Mouse (Mus musculus) neural tube, embryonic 12.5 days (tissue): ENCODE results near the gene Fam117b. TPM values are rescaled to one million over a fixed set of nuclear protein-coding genes. Genes with fewer than 3 reads are reported as not detected.

Experiments used
- ATAC-seq: fragments of 200-750 bp; cut with Nextera tagmentation; 2 replicates; pipeline ENCODE4 v1.8.0; 2017; ENCODE audit warnings: low read depth, mild to moderate bottlenecking, moderate TSS enrichment, moderate library complexity; ENCODE audit not compliant: low FRiP score
- H3K27ac ChIP-seq: fragments of 300-500 bp; sonication (generic); 2 replicates; pipeline ENCODE4 v1.5.1; 2016
- H3K27me3 ChIP-seq: fragments of 300-500 bp; sonication (generic); replicated peaks from 2 replicates; pipeline ENCODE4 v1.6.1; 2016; ENCODE audit warnings: mild to moderate bottlenecking
- H3K36me3 ChIP-seq: fragments of 300-500 bp; sonication (generic); 2 replicates; pipeline ENCODE4 v1.6.1; 2016; ENCODE audit warnings: mild to moderate bottlenecking
- H3K4me1 ChIP-seq: fragments of 300-500 bp; sonication (generic); 2 replicates; pipeline ENCODE4 v1.6.1; 2016
- H3K4me2 ChIP-seq: fragments of 300-500 bp; sonication (generic); replicated peaks from 2 replicates; pipeline ENCODE4 v1.6.1; 2016; ENCODE audit warnings: mild to moderate bottlenecking
- H3K4me3 ChIP-seq: fragments of 300-500 bp; sonication (generic); 2 replicates; pipeline ENCODE4 v1.5.1; 2016
- H3K9ac ChIP-seq: fragments of 300-500 bp; sonication (generic); 2 replicates; pipeline ENCODE4 v1.6.1; 2016; ENCODE audit warnings: mild to moderate bottlenecking
- H3K9me3 ChIP-seq: fragments of 300-500 bp; sonication (generic); 2 replicates; pipeline ENCODE4 v1.6.1; 2016; ENCODE audit warnings: mild to moderate bottlenecking
- WGBS: fragments of 180-500 bp; shearing (Covaris S2); methylation state at CpG from one replicate; pipeline ENCODE4 v1.1.7; 2016; 5-methylcytosine and 5-hydroxymethylcytosine counted together
- polyA plus RNA-seq: library from polyadenylated mRNA; unstranded; fragments of >200 nt; fragmentation: Nextera tagmentation; extraction: Ambion mirVana; gene quantifications from 2 replicates; pipeline ENCODE4 v1.2.1, GENCODE M21; 2016

The Fam117b gene
- polyA plus RNA-seq, 1 experiment from 2014 or later: 31.1 TPM

- Histone ChIP-seq H3K9me3 (no peaks in the 10 kb centered on the region), H3K4me3 (no peak overlapping the region), H3K4me2 (no peak overlapping the region), H3K27ac (no peak overlapping the region), H3K4me1 (no peaks in the 10 kb centered on the region), H3K9ac (no peak overlapping the region), H3K27me3 (no peaks in the 10 kb centered on the region), H3K36me3 (no peaks in the 10 kb centered on the region)
- ATAC-seq: no peak
- 80% methylated on average over 2 of the region's 2 CpGs for WGBS
These were observed 95.9 kb downstream of the Fam117b start for GRCm38 (mm10) chr1:60008743-60009142.

- no peak for ATAC-seq
- Histone ChIP-seq H3K27ac (no peak overlapping the region), H3K4me1 (no peaks in the 10 kb centered on the region), H3K4me2 (no peak overlapping the region), H3K27me3 (no peaks in the 10 kb centered on the region), H3K4me3 (no peak overlapping the region), H3K9ac (no peak overlapping the region), H3K9me3 (no peaks in the 10 kb centered on the region), H3K36me3 (no peaks in the 10 kb centered on the region)
- 91% methylated on average over 10 of the region's 10 CpGs for WGBS
These were observed 101.0 kb downstream of the Fam117b start for GRCm38 (mm10) chr1:60013779-60014178.

GRCm38 (mm10) chr1:60015511-60015910 is 102.7 kb downstream of the Fam117b start:
- no peaks in the 10 kb centered on the region for H3K9me3 ChIP-seq
- no peak overlapping the region for H3K4me2 ChIP-seq
- H3K4me1 ChIP-seq: no peaks in the 10 kb centered on the region
- H3K27ac ChIP-seq: no peak overlapping the region
- 89% methylated on average over 6 of the region's 6 CpGs for WGBS
- no peak for ATAC-seq
- no peak overlapping the region for H3K9ac ChIP-seq
- no peak overlapping the region for H3K4me3 ChIP-seq
- no peaks in the 10 kb centered on the region for H3K36me3 ChIP-seq
- no peaks in the 10 kb centered on the region for H3K27me3 ChIP-seq

- WGBS: 69% methylated on average over 5 of the region's 5 CpGs
- H3K27ac ChIP-seq: no peak overlapping the region
- H3K4me3 ChIP-seq: no peak overlapping the region
- H3K4me1 ChIP-seq: no peaks in the 10 kb centered on the region
- no peak overlapping the region for H3K9ac ChIP-seq
- H3K4me2 ChIP-seq: no peak overlapping the region
- H3K9me3 ChIP-seq: no peaks in the 10 kb centered on the region
- H3K27me3 ChIP-seq: no peaks in the 10 kb centered on the region
- H3K36me3 ChIP-seq: no peaks in the 10 kb centered on the region
- no peak for ATAC-seq
These were observed 103.4 kb downstream of the Fam117b start for GRCm38 (mm10) chr1:60016136-60016611.

- Histone ChIP-seq H3K36me3 (no peaks in the 10 kb centered on the region), H3K4me2 (no peak overlapping the region), H3K4me1 (no peaks in the 10 kb centered on the region), H3K4me3 (no peak overlapping the region), H3K27ac (no peak overlapping the region), H3K27me3 (no peaks in the 10 kb centered on the region), H3K9me3 (no peaks in the 10 kb centered on the region), H3K9ac (no peak overlapping the region)
- WGBS: 83% methylated on average over 1 of the region's 1 CpGs
- no peak for ATAC-seq
These were observed 104.2 kb downstream of the Fam117b start for GRCm38 (mm10) chr1:60017031-60017469.

Other genes starting within 250 kb of the Fam117b start
- 444 and 445 TPM in 2 replicates for gene Sumo1, start 242.2 kb upstream of the Fam117b start, polyA plus RNA-seq
- gene Nop58, start 228.0 kb upstream of the Fam117b start, polyA plus RNA-seq: 206 and 211 TPM in 2 replicates
- 11.8 and 13.3 TPM in 2 replicates for gene Bmpr2, start 149.6 kb upstream of the Fam117b start, polyA plus RNA-seq
- gene Ica1l, start 130.2 kb downstream of the Fam117b start, polyA plus RNA-seq: 14.0 and 15.9 TPM in 2 replicates
- 7.0 and 7.1 TPM in 2 replicates for gene Carf, start 185.2 kb downstream of the Fam117b start, polyA plus RNA-seq
- 42.0 and 47.1 TPM in 2 replicates for gene Wdr12, start 185.6 kb downstream of the Fam117b start, polyA plus RNA-seq